Mouse (Mus musculus): ENCODE data around the gene Gpr35. TPM values are rescaled to one million over a fixed set of nuclear protein-coding genes. Genes with fewer than 3 reads are reported as not detected.

Gene Gpr35
- polyA plus RNA-seq, 1 experiment from 2014 or later: 0.54 TPM

DNA sequence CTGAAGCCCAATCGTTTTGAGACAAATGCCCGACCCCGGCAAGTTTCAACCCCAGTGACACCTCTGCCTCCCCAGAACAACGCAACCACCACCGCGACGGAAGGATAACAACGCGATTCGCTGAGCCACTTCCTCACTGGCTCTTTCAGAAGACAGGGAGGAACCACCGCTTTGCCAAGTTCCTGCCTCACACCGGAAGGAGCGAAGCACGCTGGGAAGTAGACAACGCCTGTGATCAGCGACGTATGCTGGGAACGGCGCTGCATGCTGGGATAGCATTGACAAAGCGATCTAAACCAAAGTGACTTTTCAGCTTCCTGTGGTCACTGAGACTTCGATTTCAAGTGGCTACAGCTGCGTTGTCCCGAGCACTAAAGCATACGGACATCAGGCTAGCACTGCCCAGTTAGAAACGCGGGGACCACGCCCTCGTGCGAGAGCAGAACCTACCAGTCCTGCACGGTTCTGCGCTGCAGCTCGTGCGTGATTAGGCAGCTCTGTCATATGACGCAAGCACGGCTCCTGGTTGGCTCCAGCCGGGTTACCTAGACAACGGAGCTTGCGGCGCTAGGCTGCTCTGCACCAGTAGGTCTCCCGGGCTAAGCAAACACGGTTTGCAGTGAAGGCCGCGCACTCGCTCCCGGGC is 16.4 kb upstream of the Gpr35 start, which contains the start of gene Capn10:
TSS of gene Capn10 (plus strand) at position 195 of the 646 bp plus-strand sequence.
- H3K9ac ChIP-seq (ENCODE audit: low read length): peak within 1 kb of the TSS; percentile 78
- WGBS: under 1% methylated on average over 45 of the region's 45 CpGs
- H3K27me3 ChIP-seq (ENCODE audit: control insufficient read depth, insufficient read depth, low read length): no peaks in the 10 kb centered on the region
- peak within 1 kb of the TSS; percentile 85 to 95 for H3K27ac ChIP-seq (replicated peaks in 1 of 2; ENCODE audit: control insufficient read depth in 1 of 2, insufficient read depth in 1 of 2, low read depth in 2 of 2, low read length in 2 of 2)
- peaks cover 16% of the 10 kb centered on the region for H3K36me3 ChIP-seq (ENCODE audit: control insufficient read depth, insufficient read depth, low read length)
- H3K4me1 ChIP-seq (ENCODE audit: control insufficient read depth in 2 of 2, insufficient read depth in 2 of 2, low read length in 2 of 2): peaks cover 7 to 21% of the 10 kb centered on the region in 2 experiments
- peak; percentile 98 for ATAC-seq (ENCODE audit: insufficient number of reproducible peaks, insufficient read depth, low FRiP score, low read depth)
- H3K9me3 ChIP-seq (ENCODE audit: control insufficient read depth, low read length): peaks cover 5% of the 10 kb centered on the region; the same call in 1 of the 2 replicates
- H3K4me3 ChIP-seq (ENCODE audit: control insufficient read depth in 1 of 2, insufficient read depth in 1 of 2, low read depth in 1 of 2, low read length in 2 of 2): peak within 1 kb of the TSS; percentile 57 to 73
- peak within 1 kb of the TSS; percentile 82 for H3K4me2 ChIP-seq (ENCODE audit: low read length)

DNA sequence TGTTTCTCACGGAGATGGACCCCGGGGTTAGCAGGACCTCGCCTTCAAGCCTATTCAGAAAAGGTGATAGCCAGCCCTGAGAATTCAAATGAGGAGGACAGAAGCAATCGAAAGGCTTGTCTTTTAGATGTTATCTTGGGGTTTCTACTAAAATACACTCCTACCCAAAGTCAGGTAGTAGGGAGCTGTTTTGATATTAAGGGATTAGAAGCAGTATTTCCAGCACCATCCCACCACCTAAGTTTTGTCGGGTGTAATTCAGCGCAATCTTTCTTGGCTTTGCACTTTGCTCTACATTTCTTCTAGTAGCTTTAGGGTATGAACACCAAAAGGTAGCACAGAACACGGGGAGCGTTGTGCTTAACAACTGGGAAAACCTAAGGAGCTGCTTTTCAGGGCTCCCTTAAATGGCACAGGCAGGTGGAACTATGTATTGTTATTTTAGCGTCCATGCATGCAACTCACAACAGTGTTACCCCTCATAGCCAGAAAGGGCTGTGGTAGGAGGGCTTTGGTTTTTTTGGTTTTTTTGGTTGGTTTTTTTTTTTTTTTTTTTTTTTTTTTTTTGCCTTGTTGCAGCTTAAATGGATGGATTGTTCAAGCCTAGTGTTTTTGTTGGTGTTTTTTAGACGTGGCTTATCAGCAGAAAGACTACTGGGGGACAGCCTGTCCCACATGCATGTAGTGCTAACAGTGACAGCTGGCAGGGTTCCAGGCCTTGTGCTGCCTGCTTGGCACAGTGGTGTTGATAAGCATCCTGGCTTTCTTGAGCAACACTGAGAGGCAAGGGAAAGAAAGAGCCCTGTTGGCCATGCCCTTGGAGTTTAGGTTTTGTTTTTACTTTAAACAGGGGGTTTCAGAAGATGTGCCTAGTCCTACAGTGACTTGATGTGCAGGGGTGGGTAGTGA is 15.4 kb upstream of the Gpr35 start:
- ATAC-seq (ENCODE audit: insufficient number of reproducible peaks, insufficient read depth, low FRiP score, low read depth): no peak
- H3K27me3 ChIP-seq (ENCODE audit: control insufficient read depth, insufficient read depth, low read length): no peaks in the 10 kb centered on the region
- WGBS: 14% methylated on average over 10 of the region's 10 CpGs

DNA sequence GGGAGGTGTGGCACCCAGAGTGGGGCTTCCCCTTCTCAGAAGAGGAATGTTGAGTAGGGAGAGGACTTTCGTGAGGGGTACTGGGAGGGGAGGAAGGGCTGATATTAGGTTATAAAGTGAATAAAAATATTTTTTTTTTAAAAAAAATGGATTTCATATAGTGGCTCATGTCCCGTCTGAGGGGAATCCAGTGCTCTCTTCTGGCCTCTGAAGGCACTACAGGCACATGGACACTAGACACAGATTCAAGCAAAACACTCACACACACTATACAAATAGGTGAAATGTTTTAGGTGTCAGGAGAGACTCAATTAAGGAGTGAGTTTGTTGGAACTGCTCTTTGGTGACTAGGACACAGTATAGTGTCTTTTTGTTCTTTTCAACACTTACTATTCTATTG is 14.7 kb upstream of the Gpr35 start:
- peaks cover 32% of the 10 kb centered on the region for H3K36me3 ChIP-seq (ENCODE audit: control insufficient read depth, insufficient read depth, low read length)
- peaks cover 7 to 21% of the 10 kb centered on the region in 2 experiments for H3K4me1 ChIP-seq (ENCODE audit: control insufficient read depth in 2 of 2, insufficient read depth in 2 of 2, low read length in 2 of 2)
- H3K4me3 ChIP-seq (ENCODE audit: control insufficient read depth in 1 of 2, insufficient read depth in 1 of 2, low read depth in 1 of 2, low read length in 2 of 2): no peak overlapping the region
- H3K4me2 ChIP-seq (ENCODE audit: low read length): peak overlapping the region; percentile 82
- no peak overlapping the region for H3K27ac ChIP-seq (replicated peaks in 1 of 2; ENCODE audit: control insufficient read depth in 1 of 2, insufficient read depth in 1 of 2, low read depth in 2 of 2, low read length in 2 of 2)
- 35% methylated on average over 2 of the region's 2 CpGs for WGBS
- no peak for ATAC-seq (ENCODE audit: insufficient number of reproducible peaks, insufficient read depth, low FRiP score, low read depth)
- peak overlapping the region; percentile 78; the same call in 1 of the 2 replicates for H3K9ac ChIP-seq (ENCODE audit: low read length)
- H3K27me3 ChIP-seq (ENCODE audit: control insufficient read depth, insufficient read depth, low read length): no peaks in the 10 kb centered on the region
- peaks cover 5% of the 10 kb centered on the region; the same call in 1 of the 2 replicates for H3K9me3 ChIP-seq (ENCODE audit: control insufficient read depth, low read length)

More for the DNA sequence above, 15.4 kb upstream of the Gpr35 start:
- H3K27ac ChIP-seq (replicated peaks in 1 of 2; ENCODE audit: control insufficient read depth in 1 of 2, insufficient read depth in 1 of 2, low read depth in 2 of 2, low read length in 2 of 2): peak overlapping the region in 1 of 2 experiments; percentile 85; a peak in 2 of 4 replicates
- H3K9ac ChIP-seq (ENCODE audit: low read length): peak overlapping the region; percentile 78
- peaks cover 26% of the 10 kb centered on the region for H3K36me3 ChIP-seq (ENCODE audit: control insufficient read depth, insufficient read depth, low read length)
- H3K4me2 ChIP-seq (ENCODE audit: low read length): peak overlapping the region; percentile 82
- peaks cover 5% of the 10 kb centered on the region; the same call in 1 of the 2 replicates for H3K9me3 ChIP-seq (ENCODE audit: control insufficient read depth, low read length)
- peaks cover 7 to 21% of the 10 kb centered on the region in 2 experiments for H3K4me1 ChIP-seq (ENCODE audit: control insufficient read depth in 2 of 2, insufficient read depth in 2 of 2, low read length in 2 of 2)
- H3K4me3 ChIP-seq (ENCODE audit: control insufficient read depth in 1 of 2, insufficient read depth in 1 of 2, low read depth in 1 of 2, low read length in 2 of 2): peak overlapping the region; percentile 57 to 73

DNA sequence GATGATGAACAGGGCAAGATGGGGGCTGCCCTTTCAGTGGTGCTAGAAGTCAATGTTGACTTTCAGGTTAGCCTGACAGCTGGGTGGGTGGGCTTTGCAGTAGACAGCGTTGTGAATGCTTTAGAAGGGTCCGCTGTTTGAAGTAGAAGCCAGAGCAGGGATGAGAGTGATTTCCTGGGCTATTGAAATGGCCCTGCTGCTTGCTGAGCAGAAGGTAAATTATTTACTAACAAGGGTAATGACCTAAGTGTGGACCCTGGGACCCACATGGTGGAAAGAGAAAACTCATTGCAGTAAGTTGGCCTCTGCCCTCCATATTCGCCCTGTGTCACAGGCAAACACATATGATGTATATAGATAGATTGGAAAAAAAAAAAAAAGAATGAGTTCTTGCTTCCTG is 14.2 kb upstream of the Gpr35 start:
- Histone ChIP-seq H3K36me3 (ENCODE audit: control insufficient read depth, insufficient read depth, low read length) (peaks cover 37% of the 10 kb centered on the region), H3K4me1 (ENCODE audit: control insufficient read depth in 2 of 2, insufficient read depth in 2 of 2, low read length in 2 of 2) (peaks cover 7 to 21% of the 10 kb centered on the region in 2 experiments), H3K27me3 (ENCODE audit: control insufficient read depth, insufficient read depth, low read length) (no peaks in the 10 kb centered on the region), H3K9ac (ENCODE audit: low read length) (no peak overlapping the region), H3K4me3 (ENCODE audit: control insufficient read depth in 1 of 2, insufficient read depth in 1 of 2, low read depth in 1 of 2, low read length in 2 of 2) (no peak overlapping the region), H3K4me2 (ENCODE audit: low read length) (0 out of 2 replicates have a peak overlapping the region, but pooled peaks have one; percentile 82), H3K9me3 (ENCODE audit: control insufficient read depth, low read length) (peaks cover 5% of the 10 kb centered on the region; the same call in 1 of the 2 replicates), H3K27ac (replicated peaks in 1 of 2; ENCODE audit: control insufficient read depth in 1 of 2, insufficient read depth in 1 of 2, low read depth in 2 of 2, low read length in 2 of 2) (no peak overlapping the region)
- WGBS: 88% methylated on average over 3 of the region's 3 CpGs
- no peak for ATAC-seq (ENCODE audit: insufficient number of reproducible peaks, insufficient read depth, low FRiP score, low read depth)

DNA sequence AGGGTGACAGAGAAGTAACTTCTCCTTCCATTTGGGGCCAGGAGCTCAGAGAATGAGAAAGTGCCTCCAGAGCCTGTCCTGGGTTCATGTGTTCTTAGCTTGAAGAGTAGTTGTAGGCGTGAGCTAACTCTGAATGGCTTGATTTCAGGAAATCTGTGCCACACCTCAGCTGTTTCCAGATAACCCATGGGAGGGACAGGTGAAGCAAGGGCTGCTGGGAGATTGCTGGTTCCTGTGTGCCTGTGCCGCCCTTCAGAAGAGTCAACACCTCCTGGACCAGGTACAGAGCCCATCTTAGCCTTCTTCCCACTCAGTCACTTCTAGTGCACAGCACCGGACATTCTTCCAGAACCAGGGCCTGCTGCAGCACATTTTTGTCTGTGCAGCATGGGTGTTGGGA is 12.9 kb upstream of the Gpr35 start:
- no peak for ATAC-seq (ENCODE audit: insufficient number of reproducible peaks, insufficient read depth, low FRiP score, low read depth)
- no peak overlapping the region for H3K27ac ChIP-seq (replicated peaks in 1 of 2; ENCODE audit: control insufficient read depth in 1 of 2, insufficient read depth in 1 of 2, low read depth in 2 of 2, low read length in 2 of 2)
- H3K36me3 ChIP-seq (ENCODE audit: control insufficient read depth, insufficient read depth, low read length): peaks cover 49% of the 10 kb centered on the region
- peaks cover 7 to 21% of the 10 kb centered on the region in 2 experiments for H3K4me1 ChIP-seq (ENCODE audit: control insufficient read depth in 2 of 2, insufficient read depth in 2 of 2, low read length in 2 of 2)
- no peak overlapping the region for H3K4me2 ChIP-seq (ENCODE audit: low read length)
- H3K4me3 ChIP-seq (ENCODE audit: control insufficient read depth in 1 of 2, insufficient read depth in 1 of 2, low read depth in 1 of 2, low read length in 2 of 2): no peak overlapping the region
- H3K9me3 ChIP-seq (ENCODE audit: control insufficient read depth, low read length): peaks cover 4% of the 10 kb centered on the region; the same call in 1 of the 2 replicates
- 89% methylated on average over 3 of the region's 3 CpGs for WGBS
- no peak overlapping the region for H3K9ac ChIP-seq (ENCODE audit: low read length)
- H3K27me3 ChIP-seq (ENCODE audit: control insufficient read depth, insufficient read depth, low read length): no peaks in the 10 kb centered on the region

DNA sequence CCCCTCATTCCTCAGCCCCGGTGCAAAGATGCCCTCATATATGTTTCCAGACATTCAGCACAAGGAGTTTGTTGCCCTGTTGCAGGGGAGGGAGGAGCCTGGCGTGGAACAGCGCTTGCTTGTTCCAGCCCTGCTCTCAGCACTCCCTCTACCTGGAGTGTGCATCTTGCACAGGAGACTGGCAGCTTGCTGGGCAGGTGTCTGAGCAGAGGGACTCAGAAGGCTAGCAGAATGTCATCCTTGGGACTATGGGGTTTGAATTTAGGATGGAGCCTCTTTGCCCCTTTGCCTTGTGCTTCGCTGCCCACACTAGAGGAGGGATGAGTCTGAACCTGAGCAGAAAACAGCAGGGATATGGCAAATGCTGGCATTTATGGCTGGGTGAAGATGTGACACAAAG is 10.9 kb upstream of the Gpr35 start:
- H3K9ac ChIP-seq (ENCODE audit: low read length): no peak overlapping the region
- H3K4me2 ChIP-seq (ENCODE audit: low read length): no peak overlapping the region
- no peak overlapping the region for H3K4me3 ChIP-seq (ENCODE audit: control insufficient read depth in 1 of 2, insufficient read depth in 1 of 2, low read depth in 1 of 2, low read length in 2 of 2)
- H3K9me3 ChIP-seq (ENCODE audit: control insufficient read depth, low read length): no peaks in the 10 kb centered on the region
- H3K27ac ChIP-seq (replicated peaks in 1 of 2; ENCODE audit: control insufficient read depth in 1 of 2, insufficient read depth in 1 of 2, low read depth in 2 of 2, low read length in 2 of 2): no peak overlapping the region
- H3K4me1 ChIP-seq (ENCODE audit: control insufficient read depth in 2 of 2, insufficient read depth in 2 of 2, low read length in 2 of 2): peaks cover 4 to 15% of the 10 kb centered on the region in 2 experiments
- H3K36me3 ChIP-seq (ENCODE audit: control insufficient read depth, insufficient read depth, low read length): peaks cover 69% of the 10 kb centered on the region
- H3K27me3 ChIP-seq (ENCODE audit: control insufficient read depth, insufficient read depth, low read length): no peaks in the 10 kb centered on the region
- WGBS: 91% methylated on average over 4 of the region's 4 CpGs
- ATAC-seq (ENCODE audit: insufficient number of reproducible peaks, insufficient read depth, low FRiP score, low read depth): no peak

DNA sequence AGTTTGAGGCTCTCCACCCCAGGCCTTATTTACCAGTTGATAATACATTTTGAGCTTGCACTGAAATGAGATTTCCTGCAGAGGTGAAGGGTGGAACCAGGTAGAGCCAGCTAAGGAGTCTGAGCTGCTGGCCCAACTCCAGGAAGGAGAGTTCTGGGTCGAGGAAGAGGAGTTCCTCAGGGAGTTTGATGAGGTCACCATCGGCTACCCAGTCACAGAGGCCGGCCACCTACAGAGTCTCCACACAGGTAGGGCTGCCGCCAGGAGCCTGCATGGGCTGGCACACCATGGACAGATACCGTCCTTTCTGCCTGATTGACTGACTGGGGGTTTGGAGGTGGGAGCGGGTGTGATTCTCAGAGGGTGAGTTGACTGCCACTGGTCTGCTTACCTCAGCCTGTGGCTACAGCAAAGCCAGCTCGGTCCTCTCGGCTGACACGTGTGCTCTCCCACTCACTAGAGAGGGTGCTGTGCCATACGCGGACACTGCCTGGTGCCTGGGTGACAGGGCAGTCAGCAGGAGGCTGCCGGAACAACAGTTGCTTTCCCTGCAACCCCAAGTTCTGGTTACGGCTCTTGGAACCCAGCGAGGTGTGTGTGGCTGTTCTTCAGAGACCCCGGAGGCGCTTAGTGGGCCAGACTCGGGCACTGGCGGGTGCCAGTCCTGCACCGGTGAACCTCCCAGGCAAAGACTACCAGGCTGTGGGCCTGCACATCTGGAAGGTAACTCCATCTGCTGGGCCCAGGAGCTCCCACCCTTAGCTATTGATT is 7.3 kb upstream of the Gpr35 start:
- no peaks in the 10 kb centered on the region for H3K4me1 ChIP-seq (ENCODE audit: control insufficient read depth in 2 of 2, insufficient read depth in 2 of 2, low read length in 2 of 2)
- peaks cover 96% of the 10 kb centered on the region for H3K36me3 ChIP-seq (ENCODE audit: control insufficient read depth, insufficient read depth, low read length)
- ATAC-seq (ENCODE audit: insufficient number of reproducible peaks, insufficient read depth, low FRiP score, low read depth): no peak
- H3K27ac ChIP-seq (replicated peaks in 1 of 2; ENCODE audit: control insufficient read depth in 1 of 2, insufficient read depth in 1 of 2, low read depth in 2 of 2, low read length in 2 of 2): no peak overlapping the region
- no peak overlapping the region for H3K9ac ChIP-seq (ENCODE audit: low read length)
- no peak overlapping the region for H3K4me3 ChIP-seq (ENCODE audit: control insufficient read depth in 1 of 2, insufficient read depth in 1 of 2, low read depth in 1 of 2, low read length in 2 of 2)
- WGBS: 93% methylated on average over 19 of the region's 19 CpGs
- H3K27me3 ChIP-seq (ENCODE audit: control insufficient read depth, insufficient read depth, low read length): no peaks in the 10 kb centered on the region
- no peaks in the 10 kb centered on the region for H3K9me3 ChIP-seq (ENCODE audit: control insufficient read depth, low read length)
- H3K4me2 ChIP-seq (ENCODE audit: low read length): no peak overlapping the region
